Mouse (Mus musculus) cerebellum, adult 8-10 months (tissue): ENCODE measurements around the gene Gm17324.
"Not testable (repeated sequence)": the region's sequence is repeated elsewhere in the genome, so short reads cannot be mapped to it uniquely, and the experiment has no call there.

Source experiments
- DNase-seq: peaks from one replicate; pipeline ENCODE4 v3.0.0; 2022

Gm17324 gene

DNA sequence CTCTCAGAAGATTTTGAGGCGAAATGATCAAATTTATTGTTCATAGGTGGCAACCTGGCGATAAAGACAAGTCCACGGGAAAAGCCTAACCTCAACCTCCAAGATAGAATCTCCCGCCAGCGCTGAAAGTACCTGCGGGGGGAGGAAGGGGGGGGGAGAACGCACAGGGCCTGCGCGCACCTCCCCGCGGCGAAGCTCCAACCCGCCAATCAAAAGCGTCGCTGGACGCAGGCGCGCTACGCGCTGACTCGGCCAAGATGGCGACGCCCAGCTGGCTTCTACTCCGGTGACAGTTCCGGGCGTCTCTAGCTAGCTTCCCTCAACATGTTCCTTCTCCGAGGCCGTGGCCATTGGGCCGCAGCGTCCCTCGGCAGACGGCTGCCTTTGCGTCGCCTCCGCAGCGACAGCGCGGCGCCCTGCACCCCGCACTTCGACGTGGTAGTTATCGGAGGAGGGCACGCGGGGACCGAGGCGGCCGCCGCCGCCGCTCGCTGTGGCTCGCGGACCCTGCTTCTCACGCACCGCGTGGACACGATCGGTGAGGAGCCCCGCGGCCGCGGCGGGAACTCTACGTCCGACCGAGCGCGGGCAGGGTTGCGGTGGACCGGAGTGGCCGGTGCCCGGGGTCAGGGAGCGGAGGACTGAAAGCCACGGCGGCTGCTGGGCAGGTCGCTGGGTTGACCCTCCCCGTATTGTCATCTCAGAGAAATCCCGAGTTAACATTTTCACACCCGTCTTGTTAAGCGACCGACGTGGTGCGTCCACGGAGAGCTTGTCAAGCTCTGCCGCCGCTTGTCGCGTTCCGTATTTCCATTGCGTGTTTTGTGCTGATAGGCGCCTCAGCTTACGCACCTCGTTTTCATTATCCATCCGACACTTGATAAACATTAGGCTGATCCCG lies at the start of gene Gm17324, which contains the start of gene Mto1:
Gene Gm17324, minus strand, starts transcription at position 814 of the 901 bp plus-strand sequence.
Gene Mto1, plus strand, starts transcription at position 236 of the 901 bp plus-strand sequence.
- DNase-seq: peak; percentile 84

DNA sequence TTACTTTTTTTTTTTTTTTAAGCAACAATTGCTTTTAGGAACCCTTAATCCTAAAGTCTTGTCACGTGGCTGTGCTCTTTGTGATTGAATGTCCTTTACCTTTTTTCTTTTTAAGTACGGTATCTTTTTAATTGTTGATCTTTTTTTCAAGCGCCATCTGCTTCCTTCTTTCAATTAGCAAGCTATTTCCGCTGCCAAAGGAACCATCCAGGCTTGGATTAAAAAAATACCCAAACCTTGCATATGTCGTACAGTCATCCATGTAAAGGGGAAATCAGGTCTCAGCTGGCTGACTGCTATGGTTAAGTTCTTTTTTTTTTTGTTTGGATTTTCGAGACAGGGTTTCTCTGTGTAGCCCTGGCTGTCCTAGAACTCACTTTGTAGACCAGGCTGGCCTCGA lies 44.6 kb upstream of the Gm17324 start:
- no peak for DNase-seq

DNA sequence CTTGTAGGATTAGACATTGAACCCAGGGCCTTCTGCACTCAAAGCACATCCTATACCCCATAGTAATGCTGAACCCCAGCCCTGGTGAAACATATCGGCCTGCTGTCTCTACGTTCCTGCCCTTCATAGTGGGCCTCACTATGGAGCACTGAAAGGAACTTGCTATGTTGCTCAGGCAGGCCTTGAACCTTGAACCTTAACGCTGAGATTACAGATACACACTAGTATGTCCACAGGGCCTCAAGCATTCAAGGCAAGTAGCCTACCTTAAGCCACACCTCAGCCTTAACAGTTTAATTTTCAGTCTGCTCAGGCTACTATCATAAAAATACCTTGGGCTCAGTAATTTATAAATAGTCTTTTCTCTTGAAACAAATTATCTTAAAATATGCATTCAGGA lies 43.7 kb upstream of the Gm17324 start:
- no peak for DNase-seq

DNA sequence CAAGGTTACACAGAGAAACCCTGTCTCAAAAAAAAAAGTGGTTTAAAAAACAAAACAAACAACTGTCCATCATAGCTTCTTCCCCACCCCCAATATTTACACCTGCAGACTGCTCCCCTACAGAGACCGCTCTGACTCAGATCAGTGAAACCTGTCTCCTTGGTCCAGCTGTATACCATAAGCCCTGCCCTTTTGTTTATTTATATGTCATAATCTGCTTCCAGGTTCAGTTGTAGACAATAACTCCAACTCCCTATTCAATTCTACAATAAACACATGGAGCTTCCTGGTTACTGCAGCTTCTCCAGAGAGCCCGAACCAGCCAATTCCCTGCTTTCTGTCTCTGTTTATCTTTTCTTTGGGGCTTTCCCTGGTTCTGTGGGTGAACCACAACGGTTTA lies 42.6 kb upstream of the Gm17324 start:
- DNase-seq: no peak

DNA sequence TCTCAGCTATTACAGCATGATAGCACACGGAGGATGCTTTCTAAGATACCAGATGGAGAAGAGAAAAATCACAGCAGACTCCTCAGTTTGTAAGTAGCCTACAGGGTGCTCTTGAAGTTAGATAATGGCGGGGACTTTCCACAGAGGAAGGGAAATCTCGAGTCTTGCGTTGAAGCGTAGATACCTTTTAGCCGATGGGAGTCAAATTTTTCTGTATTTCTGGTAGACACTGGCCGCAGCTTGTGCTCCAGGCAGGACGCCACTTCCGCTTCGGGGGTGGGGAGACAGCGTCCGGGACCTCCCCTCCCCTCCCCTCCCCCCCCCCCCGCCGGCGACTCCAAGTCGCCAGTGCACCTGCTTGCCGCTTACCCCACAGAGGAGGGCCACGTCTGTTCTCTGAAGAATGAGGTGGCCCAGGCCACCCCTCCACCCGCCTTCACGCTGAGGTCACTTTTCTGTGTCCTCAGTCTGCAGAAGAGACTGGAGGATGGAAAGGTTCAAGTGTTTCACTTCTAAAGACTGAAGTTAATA lies 40.4 kb upstream of the Gm17324 start, which contains the start of gene Eef1a1:
Gene Eef1a1, minus strand, starts transcription at position 262 of the 531 bp plus-strand sequence.
- peak; percentile 45 for DNase-seq

DNA sequence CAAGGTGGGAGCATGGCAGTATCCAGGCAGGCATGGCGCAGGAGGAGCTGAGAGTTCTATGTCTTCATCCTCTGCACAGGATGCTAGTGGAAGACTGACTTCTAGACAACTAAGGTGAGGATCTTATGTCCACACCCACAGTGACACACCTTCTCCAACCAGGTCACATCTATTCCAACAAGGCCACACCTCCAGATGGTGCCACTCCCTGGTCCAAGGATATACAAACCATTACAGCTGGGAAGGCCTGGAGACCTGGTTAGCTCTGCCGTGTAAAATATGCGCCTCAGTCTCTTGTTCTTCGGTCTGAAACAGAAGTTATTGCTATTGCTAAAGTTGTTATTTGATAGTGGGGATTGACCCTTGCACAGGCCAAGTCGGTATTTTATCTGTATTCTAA lies 39.4 kb upstream of the Gm17324 start:
- not testable (repeated sequence) for DNase-seq

DNA sequence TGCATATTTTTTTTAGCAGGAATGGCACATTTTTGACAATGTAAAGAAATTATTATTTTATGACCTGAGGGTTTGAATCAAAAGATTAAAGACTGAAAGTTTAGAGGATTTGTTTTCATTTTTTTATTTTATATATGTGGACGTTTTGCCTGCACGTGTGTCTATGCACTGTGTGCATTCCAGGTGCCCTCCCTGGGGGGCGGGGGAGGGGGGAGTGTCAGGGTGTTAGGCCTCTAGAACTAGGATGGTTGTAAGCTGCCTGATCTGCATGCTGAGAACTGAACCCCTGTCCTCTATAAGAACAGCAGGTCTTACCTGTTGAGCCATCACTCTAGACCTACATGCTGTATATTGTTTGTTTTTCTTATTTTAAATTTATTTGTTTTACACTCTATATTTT lies 36.1 kb upstream of the Gm17324 start:
- DNase-seq: no peak

DNA sequence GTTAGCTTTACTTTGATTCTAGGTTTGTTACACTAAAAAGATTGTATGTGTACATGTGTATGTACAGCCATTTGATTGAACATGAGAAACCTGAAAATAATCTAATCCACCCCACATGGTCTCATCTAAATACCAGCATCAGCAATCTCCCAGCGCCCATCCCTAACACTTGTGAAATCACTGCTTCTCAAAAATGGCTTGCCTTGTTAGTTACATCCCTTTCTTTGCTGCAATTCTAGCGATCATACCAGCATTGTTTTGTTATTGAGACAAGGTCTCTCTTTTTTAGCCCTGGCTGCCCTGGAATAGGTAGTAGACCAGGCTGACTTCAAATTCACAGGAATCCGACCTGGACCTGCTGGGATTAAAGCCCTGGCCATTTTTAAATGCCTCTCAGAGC lies 33.8 kb upstream of the Gm17324 start:
- DNase-seq: no peak

DNA sequence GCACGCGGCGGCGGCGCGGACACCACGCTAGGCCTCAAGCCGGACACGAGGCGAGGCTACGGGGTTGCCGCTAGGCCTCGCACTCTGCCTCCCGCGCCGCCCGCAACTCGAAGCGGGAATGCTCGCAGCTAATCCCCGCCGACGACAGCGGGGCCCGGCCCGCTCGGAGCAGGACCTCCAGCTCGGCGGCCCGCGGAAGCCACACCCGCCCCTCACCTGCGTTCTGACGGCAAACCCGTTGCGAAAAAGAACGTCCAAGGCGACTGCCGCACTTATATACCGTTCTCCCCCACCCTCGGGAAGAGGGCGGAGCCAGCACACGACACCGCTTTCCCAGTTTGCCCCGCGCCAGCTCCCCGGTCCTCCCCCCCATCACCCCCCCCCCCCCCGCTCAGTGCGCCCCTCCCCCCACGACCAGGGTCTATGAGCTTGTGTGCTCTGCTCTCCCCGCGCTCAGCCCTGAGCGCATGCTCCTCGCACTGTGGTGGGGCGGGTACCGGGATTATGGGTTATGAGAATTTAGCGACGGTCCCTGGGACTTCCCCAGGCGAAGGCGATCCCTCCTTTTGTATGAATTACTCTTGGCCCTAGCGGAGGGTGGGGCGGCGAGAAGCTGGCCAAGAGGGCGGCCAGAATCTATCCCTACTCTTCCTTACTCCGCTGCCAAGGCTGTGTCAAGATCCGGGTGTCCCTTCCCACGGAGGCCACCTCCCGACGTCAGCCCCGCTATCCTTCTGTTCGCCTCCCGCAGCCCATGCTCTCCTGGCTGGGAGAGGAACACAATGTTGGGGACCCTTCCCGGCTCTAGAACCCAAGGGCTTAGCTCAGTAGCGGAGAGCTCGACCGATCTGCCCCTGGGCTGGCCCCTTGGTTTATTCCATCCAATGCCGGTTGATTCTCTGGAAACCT lies 33.1 kb upstream of the Gm17324 start:
- peak; percentile 93 for DNase-seq

DNA sequence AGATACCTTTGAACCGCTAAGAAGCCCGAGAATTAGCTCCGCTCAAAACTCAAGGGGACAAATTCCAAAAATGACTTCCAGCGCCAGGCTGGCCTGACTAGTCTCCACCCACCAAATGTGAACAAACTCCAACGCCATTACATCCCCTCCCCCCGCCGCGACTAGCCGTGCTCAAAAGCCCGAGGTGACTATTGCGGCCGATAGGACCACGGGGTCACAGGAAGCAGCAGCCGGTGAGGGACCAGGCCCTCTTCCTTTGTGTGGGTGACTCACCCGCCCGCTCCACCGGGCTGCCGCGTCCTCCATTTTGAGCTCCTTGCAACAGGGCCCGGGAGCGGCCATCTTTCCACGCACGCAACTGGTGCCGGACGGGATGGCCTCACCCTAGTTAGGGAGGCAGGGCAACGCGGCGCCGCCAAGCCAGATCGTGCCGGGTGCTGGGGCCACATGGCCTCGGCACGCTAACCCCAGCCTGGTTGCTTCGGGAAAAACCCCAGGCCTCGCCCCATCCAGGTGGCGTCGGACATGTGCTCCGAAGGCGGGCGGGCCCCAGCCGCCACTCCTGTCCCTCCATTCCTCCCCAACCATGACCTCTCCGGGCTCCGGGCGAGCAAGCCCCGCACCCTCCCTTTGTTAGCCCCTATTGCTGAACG lies 32.2 kb upstream of the Gm17324 start:
- peak; percentile 66 for DNase-seq

DNA sequence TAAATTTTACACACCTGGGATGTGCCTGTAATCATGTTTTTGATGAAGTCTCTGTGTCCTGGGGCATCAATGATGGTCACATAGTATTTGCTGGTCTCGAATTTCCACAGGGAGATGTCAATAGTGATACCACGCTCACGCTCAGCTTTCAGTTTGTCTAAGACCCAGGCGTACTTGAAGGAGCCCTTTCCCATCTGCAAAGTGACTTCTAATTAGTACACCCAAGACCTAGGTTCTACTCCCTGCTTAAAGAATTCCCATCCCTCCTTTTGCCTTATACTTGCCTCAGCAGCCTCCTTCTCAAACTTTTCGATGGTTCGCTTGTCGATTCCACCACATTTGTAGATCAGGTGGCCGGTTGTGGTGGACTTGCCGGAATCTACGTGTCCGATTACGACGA lies 31.6 kb upstream of the Gm17324 start:
- not testable (repeated sequence) for DNase-seq

DNA sequence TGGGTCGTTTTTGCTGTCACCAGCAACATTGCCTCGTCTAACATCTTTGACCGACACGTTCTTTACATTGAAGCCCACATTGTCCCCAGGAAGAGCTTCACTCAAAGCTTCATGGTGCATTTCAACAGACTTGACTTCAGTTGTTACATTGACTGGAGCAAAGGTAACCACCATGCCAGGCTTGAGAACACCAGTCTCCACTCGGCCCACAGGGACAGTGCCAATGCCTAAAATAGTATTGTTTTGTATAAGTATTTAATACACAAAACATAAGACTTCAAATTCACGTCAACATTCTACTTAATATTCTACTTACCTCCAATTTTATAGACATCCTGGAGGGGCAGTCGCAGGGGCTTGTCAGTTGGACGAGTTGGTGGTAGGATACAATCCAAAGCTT lies 30.7 kb upstream of the Gm17324 start:
- not testable (repeated sequence) for DNase-seq

DNA sequence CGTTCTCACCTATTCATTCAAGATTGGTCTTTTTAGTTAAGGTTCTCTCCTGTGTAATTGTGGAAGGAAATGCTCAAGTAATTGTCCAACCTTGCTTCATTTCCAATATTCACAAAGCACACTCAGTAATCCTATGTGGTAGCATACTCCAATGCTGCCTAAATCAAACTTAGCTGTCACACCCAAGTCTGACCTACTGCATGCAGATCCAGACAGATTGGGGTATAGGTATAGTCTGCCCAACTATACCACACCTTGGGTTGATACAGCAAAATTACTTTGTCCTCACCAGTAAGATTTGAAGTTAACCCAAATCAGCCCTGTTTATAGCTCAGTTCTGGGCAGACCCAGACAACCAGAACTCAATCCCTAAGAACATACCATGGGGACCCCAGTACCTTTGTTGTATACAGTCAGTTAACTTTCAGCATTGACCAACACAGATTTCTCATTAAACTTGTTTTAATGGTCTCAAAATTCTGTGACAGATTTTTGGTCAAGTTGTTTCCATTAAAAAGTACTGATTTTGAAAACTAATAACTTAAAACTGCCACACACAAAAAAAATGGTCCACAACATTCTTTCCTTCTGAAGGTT lies 29.5 kb upstream of the Gm17324 start:
- DNase-seq: not testable (repeated sequence)

DNA sequence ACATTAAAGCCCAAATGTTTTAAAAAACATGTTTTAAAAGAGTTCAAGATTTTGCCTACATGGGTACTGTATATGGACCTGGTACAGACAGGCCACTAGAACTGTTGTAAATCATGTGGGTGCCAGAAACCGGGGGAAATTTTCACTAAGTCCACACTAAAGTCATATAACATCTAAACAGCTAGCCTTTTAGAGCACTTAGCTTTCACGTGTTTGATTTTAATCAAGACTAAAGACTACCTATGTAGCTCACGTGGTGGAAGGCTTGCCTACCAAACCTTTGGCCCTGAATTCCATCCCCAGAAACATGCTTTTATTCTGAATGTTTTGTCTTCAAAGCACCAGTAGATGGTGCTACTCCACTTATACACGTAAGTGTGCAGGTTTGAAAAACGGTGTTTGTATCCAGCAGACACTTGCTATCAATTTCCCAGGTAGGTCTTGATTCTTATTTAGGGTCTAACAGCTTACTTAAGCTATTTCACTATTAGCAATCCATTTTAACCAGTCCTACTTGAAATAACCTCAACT lies 28.5 kb upstream of the Gm17324 start:
- DNase-seq: no peak

DNA sequence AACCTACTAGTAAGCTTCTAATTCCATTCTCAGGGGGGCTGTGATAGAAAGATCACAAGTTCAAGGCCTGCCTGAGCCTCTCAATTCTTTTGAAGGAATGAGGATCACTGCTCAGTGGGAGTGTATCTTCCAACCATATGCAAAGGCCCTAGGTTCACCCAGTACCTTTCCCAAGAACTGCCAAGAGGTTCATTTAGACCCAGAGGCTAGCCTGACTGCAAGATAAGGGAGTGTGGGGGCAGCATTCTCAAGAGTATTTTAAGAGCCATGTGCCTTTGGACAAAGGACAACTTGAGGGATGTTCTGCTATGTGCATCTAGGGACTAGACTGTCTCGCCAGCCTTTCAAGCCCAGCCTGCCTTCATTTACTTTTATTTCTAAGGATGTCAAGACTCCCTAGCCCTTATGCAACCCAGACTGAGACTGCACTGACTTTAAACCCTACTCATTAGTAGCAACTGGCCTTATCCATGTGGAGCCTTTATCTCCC lies 28.0 kb upstream of the Gm17324 start:
- DNase-seq: no peak

DNA sequence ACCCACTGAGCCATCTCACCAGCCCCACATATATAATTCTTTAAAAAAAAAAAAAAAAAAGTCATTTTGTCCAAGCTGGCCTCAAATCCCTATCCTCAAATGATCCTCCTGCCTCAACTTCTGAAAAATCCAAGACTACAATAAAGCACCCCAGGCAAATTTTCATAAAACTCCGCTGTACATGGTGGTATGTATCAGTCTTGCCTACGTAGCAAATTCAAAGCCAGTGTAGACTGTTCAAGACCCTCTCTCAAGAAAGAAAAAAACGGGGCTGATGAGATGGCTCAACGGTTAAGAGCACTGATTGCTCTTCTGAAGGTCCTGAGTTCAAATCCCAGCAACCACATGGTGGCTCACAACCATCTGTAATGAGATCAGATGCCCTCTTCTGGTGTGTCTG lies 27.3 kb upstream of the Gm17324 start:
- DNase-seq: no peak

DNA sequence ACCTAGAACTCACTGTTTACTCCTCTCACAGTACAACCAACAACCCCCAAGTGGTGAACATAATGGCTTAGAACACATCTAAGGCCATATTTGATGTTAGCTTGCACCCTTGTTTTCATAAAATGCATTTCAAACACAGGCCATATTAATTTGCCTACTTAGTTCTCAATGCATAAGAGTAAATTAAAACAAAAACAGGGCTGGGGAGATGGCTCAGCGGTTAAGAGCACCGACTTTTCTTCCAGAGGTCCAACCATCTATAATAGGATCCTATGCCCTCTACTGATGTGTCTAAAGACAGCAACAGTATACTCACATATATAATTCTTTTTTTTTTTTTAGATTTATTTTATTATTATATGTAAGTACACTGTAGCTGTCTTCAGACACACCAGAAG lies 26.8 kb upstream of the Gm17324 start:
- no peak for DNase-seq

DNA sequence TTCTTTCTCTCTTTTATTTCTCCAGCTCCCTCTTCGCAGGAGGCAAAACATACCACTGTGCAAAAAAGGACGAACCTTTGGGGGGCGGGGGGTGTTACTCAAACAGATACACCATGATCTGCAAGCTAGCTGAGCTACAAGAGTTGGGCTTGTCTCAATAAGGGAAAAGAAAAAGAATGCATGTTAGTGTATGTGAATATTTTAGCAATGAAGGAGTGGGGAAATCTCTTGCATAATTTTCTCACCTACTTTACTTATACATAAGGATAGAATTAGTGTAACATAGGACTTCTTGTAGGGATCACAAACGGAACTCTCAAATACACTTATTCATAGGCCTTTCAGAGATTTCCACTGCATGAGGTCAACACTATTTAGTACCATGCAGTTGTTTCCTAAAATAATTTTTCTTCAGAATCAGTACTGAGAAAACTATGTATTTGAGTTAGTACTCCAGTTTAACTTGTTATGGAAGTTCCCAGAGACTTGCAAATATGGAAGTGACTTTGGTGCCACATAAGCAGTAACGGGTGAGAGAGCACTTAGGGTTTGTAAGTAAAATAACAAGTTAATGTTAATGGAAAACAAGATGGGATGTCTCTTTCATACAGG lies 26.3 kb upstream of the Gm17324 start:
- DNase-seq: no peak

DNA sequence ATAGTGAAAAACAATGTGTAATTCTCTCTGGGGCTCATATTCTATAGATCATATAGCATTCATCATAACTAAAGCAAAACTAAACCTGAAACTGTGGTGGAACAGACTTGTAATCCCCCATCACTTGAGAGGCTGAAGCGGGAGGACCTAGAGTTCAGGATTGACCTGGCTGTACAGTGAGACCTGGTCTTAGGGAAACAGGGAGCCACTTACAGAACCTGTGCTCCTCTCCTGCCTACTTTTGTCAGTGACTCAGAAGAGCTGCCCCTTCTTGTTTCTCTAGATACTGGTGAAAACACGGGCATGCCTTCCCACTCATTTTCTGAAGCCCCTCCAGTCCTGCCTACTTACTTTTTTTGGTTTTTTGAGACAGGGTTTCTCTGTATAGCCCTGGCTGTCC lies 25.7 kb upstream of the Gm17324 start:
- no peak for DNase-seq

DNA sequence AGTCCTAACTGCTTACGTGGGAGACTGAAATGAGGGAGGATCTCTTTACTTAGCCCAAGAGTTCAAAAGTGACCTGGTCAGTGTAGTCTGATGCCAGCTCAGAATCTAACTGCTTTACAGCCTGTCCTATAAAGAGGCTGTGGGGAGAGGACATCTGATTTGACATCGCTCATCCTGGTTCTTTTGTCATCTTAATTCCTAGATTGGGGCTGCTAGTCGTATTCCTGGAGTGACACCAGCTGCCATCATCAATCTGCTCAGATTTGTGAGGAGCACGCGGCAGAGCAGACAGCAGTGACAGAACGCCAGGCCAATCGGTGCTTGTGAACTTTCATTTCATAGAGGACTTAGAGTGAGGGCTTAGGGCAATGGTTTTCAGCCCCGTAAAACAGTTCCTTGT lies 25.0 kb upstream of the Gm17324 start:
- DNase-seq: no peak

DNA sequence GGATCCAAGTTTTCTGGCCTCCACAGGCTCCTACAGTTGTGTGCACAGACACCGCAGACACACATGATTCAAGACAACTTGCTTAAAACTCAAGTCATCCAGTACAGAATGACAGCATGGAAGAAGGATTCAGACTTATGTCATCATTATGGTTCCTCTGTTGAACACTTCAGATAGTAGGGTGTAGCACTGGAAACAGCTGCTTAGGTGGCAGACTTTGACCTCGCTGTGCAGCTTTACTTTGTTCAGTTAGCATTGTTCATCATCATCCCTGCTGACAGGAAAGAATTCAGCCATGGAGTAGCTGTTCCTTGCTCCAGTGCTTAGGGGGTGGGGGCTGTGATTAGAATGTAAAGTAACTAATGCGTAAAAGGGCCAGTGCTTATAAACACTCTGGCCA lies 17.1 kb upstream of the Gm17324 start:
- DNase-seq: no peak
